Mouse (Mus musculus): ENCODE measurements around the gene Sema6d.

DNA sequence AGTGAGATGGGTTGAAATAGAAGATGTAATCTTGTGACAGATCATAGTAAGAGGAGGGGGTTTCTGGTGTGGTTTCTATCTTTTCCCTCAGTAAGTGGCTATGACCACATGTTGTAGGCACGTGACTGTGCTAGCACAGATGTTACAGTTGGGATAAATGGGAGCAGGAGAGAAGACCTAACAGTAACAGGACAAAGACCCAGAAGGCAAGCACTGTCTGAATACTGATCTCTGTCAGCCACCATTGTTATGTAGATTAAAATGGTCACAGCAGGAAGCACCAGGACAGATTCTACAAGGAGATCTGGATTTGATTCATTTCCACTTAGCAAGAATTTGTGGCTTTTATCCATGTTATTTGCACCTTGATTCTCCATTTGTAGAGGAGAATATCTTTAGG is 55.8 kb downstream of the Sema6d start:
- TF ChIP-seq CTCF (IDR thresholded peaks at IDR 0.05; ENCODE audit: low read depth) (no peak), EP300 (IDR thresholded peaks at IDR 0.05; ENCODE audit: low read depth) (no peak)

Measured in liver, postnatal 0 days (tissue).